Mouse (Mus musculus) CH12.LX (cell line): ENCODE data around the gene Dnajc15. TPM values are rescaled to one million over a fixed set of nuclear protein-coding genes. Genes with fewer than 3 reads are reported as not detected.

Experiments used
- DNase-seq: peaks from one replicate; pipeline ENCODE4 v3.0.0-alpha.2; 2013; ENCODE audit errors: extremely low read depth
- H3K27ac ChIP-seq: 2 replicates; pipeline ENCODE4 v1.5.1; 2012; ENCODE audit warnings: low read depth, mild to moderate bottlenecking, control low read depth, moderate library complexity; ENCODE audit not compliant: insufficient read depth
- H3K27me3 ChIP-seq: replicated peaks from 2 replicates; pipeline ENCODE3; 2012; ENCODE audit warnings: inconsistent platforms
- H3K36me3 ChIP-seq, 2 experiments: replicated peaks in 1 of 2; 2 replicates each; pipeline versions ENCODE3 to v1.6.1; 2012; ENCODE audit warnings: inconsistent platforms in 1 of 2, low read length in 1 of 2, mild to moderate bottlenecking in 1 of 2, mixed read lengths in 1 of 2, moderate library complexity in 1 of 2; ENCODE audit not compliant: control insufficient read depth in 1 of 2, insufficient read depth in 1 of 2
- H3K4me1 ChIP-seq, 2 experiments: 2 replicates each; pipeline ENCODE4 v1.6.1; 2012; ENCODE audit warnings: inconsistent platforms in 1 of 2, moderate library complexity in 1 of 2; ENCODE audit not compliant: insufficient read depth in 2 of 2, control insufficient read depth in 1 of 2
- H3K4me2 ChIP-seq: 2 replicates; pipeline ENCODE4 v1.6.1; 2012; ENCODE audit warnings: low read depth, mild to moderate bottlenecking, control low read depth; ENCODE audit not compliant: poor library complexity, insufficient read depth, severe bottlenecking
- H3K4me3 ChIP-seq, 3 experiments: fragments of 150-350 bp in 1 of 3; sonication (generic) in 1 of 3; replicated peaks in 1 of 3; 2 replicates each; pipeline versions ENCODE3 to v1.5.1; 2011 to 2012; ENCODE audit warnings: low read depth in 2 of 3, low read length in 2 of 3, mild to moderate bottlenecking in 2 of 3, moderate library complexity in 2 of 3, control low read depth in 1 of 3, improper control_type of control experiment in 1 of 3, inconsistent platforms in 1 of 3, mixed read lengths in 1 of 3; ENCODE audit not compliant: poor library complexity in 1 of 3
- H3K79me2 ChIP-seq: replicated peaks from 2 replicates; pipeline ENCODE4 v1.6.1; 2012; ENCODE audit warnings: mild to moderate bottlenecking, moderate library complexity; ENCODE audit not compliant: control insufficient read depth, poor library complexity, insufficient read depth, severe bottlenecking; ENCODE audit errors: extremely low read depth
- H3K9ac ChIP-seq: 2 replicates; pipeline ENCODE4 v1.6.1; 2012; ENCODE audit warnings: low read depth, mild to moderate bottlenecking, control low read depth, moderate library complexity; ENCODE audit not compliant: insufficient read depth
- H3K9me3 ChIP-seq: replicated peaks from 2 replicates; pipeline ENCODE3; 2012; ENCODE audit warnings: low read length, inconsistent platforms, mixed read lengths
- BHLHE40 ChIP-seq: IDR thresholded peaks from 2 replicates; pipeline ENCODE4 v1.6.1; 2011; ENCODE audit warnings: mild to moderate bottlenecking, low read depth, low read length, improper control_type of control experiment
- CHD2 ChIP-seq: IDR thresholded peaks from 2 replicates; pipeline ENCODE4 v1.6.1; 2011; ENCODE audit warnings: low read length, improper control_type of control experiment
- E2F4 ChIP-seq: IDR thresholded peaks from 2 replicates; pipeline ENCODE4 v1.6.1; 2011; ENCODE audit warnings: low read depth, low read length, improper control_type of control experiment; ENCODE audit not compliant: insufficient replicate concordance
- ELF1 ChIP-seq: IDR thresholded peaks from 2 replicates; pipeline ENCODE4 v1.6.1; 2014; ENCODE audit warnings: low read depth, mild to moderate bottlenecking, inconsistent platforms, low read length, improper control_type of control experiment
- EP300 ChIP-seq: IDR thresholded peaks from 2 replicates; pipeline ENCODE4 v1.6.1; 2011; ENCODE audit warnings: low read length, improper control_type of control experiment
- ETS1 ChIP-seq: conservative IDR thresholded peaks from 2 replicates; pipeline ENCODE4 v1.6.1; 2012; ENCODE audit warnings: low read depth, mild to moderate bottlenecking, inconsistent platforms, low read length, improper control_type of control experiment, moderate library complexity
- GABPA ChIP-seq: IDR thresholded peaks from 2 replicates; pipeline ENCODE4 v1.6.1; 2012; ENCODE audit warnings: low read depth, low read length, improper control_type of control experiment, inconsistent platforms; ENCODE audit not compliant: insufficient replicate concordance
- HCFC1 ChIP-seq: IDR thresholded peaks from 2 replicates; pipeline ENCODE4 v1.6.1; 2012; ENCODE audit warnings: low read depth, mild to moderate bottlenecking, inconsistent platforms, low read length, improper control_type of control experiment
- IRF4 ChIP-seq: IDR thresholded peaks from 2 replicates; pipeline ENCODE4 v1.6.1; 2014; ENCODE audit warnings: low read depth, mild to moderate bottlenecking, inconsistent platforms, low read length, improper control_type of control experiment
- JUND ChIP-seq: conservative IDR thresholded peaks from 2 replicates; pipeline ENCODE4 v1.6.1; 2011; ENCODE audit warnings: low read depth, low read length, improper control_type of control experiment
- MAFK ChIP-seq: IDR thresholded peaks from 2 replicates; pipeline ENCODE4 v1.6.1; 2011; ENCODE audit warnings: low read length, improper control_type of control experiment; ENCODE audit not compliant: insufficient replicate concordance
- MAX ChIP-seq: IDR thresholded peaks from 2 replicates; pipeline ENCODE4 v1.6.1; 2011; ENCODE audit warnings: low read length, improper control_type of control experiment
- MEF2A ChIP-seq: IDR thresholded peaks from 2 replicates; pipeline ENCODE4 v1.6.1; 2014; ENCODE audit warnings: low read depth, mild to moderate bottlenecking, inconsistent platforms, low read length, improper control_type of control experiment, borderline replicate concordance
- MXI1 ChIP-seq: IDR thresholded peaks from 2 replicates; pipeline ENCODE4 v1.6.1; 2011; ENCODE audit warnings: mild to moderate bottlenecking, low read depth, low read length, improper control_type of control experiment
- NELFE ChIP-seq: IDR thresholded peaks from 2 replicates; pipeline ENCODE4 v1.6.1; 2011; ENCODE audit warnings: low read depth, low read length, improper control_type of control experiment
- NRF1 ChIP-seq: IDR thresholded peaks from 2 replicates; pipeline ENCODE4 v1.6.1; 2014; ENCODE audit warnings: low read depth, mild to moderate bottlenecking, inconsistent platforms, low read length, improper control_type of control experiment, moderate library complexity
- PAX5 ChIP-seq: IDR thresholded peaks from 2 replicates; pipeline ENCODE4 v1.6.1; 2012; ENCODE audit warnings: low read length, inconsistent platforms, mixed read lengths
- POLR2A ChIP-seq: IDR thresholded peaks from 2 replicates; pipeline ENCODE4 v1.6.1; 2011; ENCODE audit warnings: low read depth, mild to moderate bottlenecking, improper control_type of control experiment, low read length
- SIN3A ChIP-seq: IDR thresholded peaks from 2 replicates; pipeline ENCODE4 v1.6.1; 2012; ENCODE audit warnings: low read length, improper control_type of control experiment, inconsistent platforms
- SMC3 ChIP-seq: IDR thresholded peaks from 2 replicates; pipeline ENCODE4 v1.6.1; 2011; ENCODE audit warnings: low read depth, low read length, improper control_type of control experiment
- TBP ChIP-seq: conservative IDR thresholded peaks from 2 replicates; pipeline ENCODE4 v1.6.1; 2011; ENCODE audit warnings: low read depth, low read length, improper control_type of control experiment
- TCF12 ChIP-seq: IDR thresholded peaks from 2 replicates; pipeline ENCODE4 v1.6.1; 2014; ENCODE audit warnings: low read depth, mild to moderate bottlenecking, inconsistent platforms, low read length, improper control_type of control experiment
- UBTF ChIP-seq: IDR thresholded peaks from 2 replicates; pipeline ENCODE4 v1.6.1; 2012; ENCODE audit warnings: low read depth, mild to moderate bottlenecking, inconsistent platforms, low read length, improper control_type of control experiment, moderate library complexity
- USF1 ChIP-seq: IDR thresholded peaks from 2 replicates; pipeline ENCODE4 v1.6.1; 2014; ENCODE audit warnings: low read depth, mild to moderate bottlenecking, inconsistent platforms, low read length, improper control_type of control experiment
- ZC3H11A ChIP-seq: IDR thresholded peaks from 2 replicates; pipeline ENCODE4 v1.6.1; 2012; ENCODE audit warnings: low read depth, mild to moderate bottlenecking, inconsistent platforms, low read length, improper control_type of control experiment
- ZNF384 ChIP-seq: IDR thresholded peaks from 2 replicates; pipeline ENCODE4 v1.6.1; 2012; ENCODE audit warnings: low read depth, low read length, improper control_type of control experiment, inconsistent platforms
- dilution Hi-C: fragments of 300-500 bp; cut with MboI; formaldehyde crosslinking; loops from 2 replicates; pipeline ENCODE4 v1.14.3; 2020; ENCODE audit warnings: low sequenced_read_pairs; ENCODE audit not compliant: extremely low pct_unique_long_range_greater_than_20kb, extremely low pct_ligation_motif_present
- in situ Hi-C: fragments of 300-500 bp; cut with MboI; formaldehyde crosslinking; loops from 3 replicates; pipeline ENCODE4 v1.14.3; 2019; ENCODE audit warnings: low sequenced_read_pairs, low pct_ligation_motif_present, low pct_unique_long_range_greater_than_20kb, mixed read lengths
- polyA plus RNA-seq: library from polyadenylated mRNA; unstranded; fragments of >175 nt; gene quantifications from 2 replicates; pipeline ENCODE4 v1.2.1, GENCODE M21; 2012; ENCODE audit warnings: low read depth; ENCODE audit not compliant: insufficient read length
- total RNA-seq, 2 experiments: library from RNA; depleted of rRNA; stranded (reverse); fragments of 300-350 nt in 1 of 2; fragments of >200 nt in 1 of 2; gene quantifications; 2 replicates each; pipeline ENCODE4 v1.2.3; 2012 to 2014

The Dnajc15 gene
- total RNA-seq (2012; rRNA removed) (39.5 and 47.0 TPM in 2 replicates), total RNA-seq (2014; rRNA removed) (41.7 and 48.6 TPM in 2 replicates), polyA plus RNA-seq (56.8 and 59.0 TPM in 2 replicates)

DNA sequence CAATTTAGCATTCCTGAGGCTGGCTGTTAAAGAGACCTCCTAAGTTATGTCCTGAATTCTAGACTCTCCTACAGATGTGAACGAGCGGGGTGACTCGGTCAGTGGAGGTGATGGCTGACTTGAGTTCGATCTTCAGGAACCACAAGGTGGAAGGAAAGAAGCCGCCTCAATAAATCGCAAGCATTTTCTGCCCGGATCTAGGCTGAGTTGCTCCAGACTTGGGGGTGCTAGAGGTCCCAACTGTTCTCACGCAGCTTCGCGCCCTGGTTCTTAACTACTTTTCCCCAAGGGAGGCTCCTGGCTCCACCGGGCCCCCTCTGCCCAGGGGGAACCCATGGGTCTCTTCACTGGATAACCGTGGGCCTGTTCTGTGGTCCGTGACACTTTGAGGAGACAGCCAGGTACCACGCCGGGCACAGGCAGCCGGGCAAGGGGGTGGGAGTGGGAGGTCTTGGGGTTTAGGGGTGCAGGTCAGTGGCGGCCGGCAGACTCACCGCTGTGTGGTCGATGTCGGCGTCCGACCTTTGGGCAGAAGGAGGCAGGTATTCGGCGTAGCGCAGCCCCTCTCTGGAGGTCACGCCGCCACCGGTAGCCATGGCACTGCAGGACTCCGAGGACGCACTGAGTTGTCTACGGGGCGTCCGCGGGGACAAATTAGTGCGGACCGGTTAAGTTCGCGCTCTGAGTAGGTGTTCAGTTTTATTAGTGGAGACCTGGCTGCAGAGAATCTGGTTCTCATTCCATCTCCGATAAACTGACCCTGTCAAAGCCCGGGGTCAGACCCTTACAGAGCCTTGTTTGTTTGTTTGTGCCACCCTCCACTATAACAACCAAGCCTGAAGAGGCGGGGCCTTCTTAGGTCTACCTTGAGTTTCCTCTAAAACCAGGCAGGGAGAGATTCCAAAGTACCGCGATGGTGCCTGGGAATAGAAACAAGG, at the start of gene Dnajc15:
TSS of gene Dnajc15 (minus strand) at position 822 of the 938 bp plus-strand sequence.
- H3K27ac ChIP-seq: no peak within 1 kb of the TSS
- no peaks in the 10 kb centered on the region for H3K79me2 ChIP-seq
- peaks cover 6 to 48% of the 10 kb centered on the region in 2 experiments for H3K4me1 ChIP-seq
- H3K36me3 ChIP-seq: peaks cover 3 to 4% of the 10 kb centered on the region in 2 experiments
- dilution Hi-C loops (no loop called here), in situ Hi-C loops (no loop called here)
- peak; percentile 83 for DNase-seq
- TF ChIP-seq PAX5 (no peak), MXI1 (peak; percentile 92), CHD2 (0 out of 2 replicates have a peak, but pooled peaks have one; percentile 26), NELFE (0 out of 2 replicates have a peak, but pooled peaks have one; percentile 31), USF1 (no peak), IRF4 (peak; percentile 28; the same call in 1 of the 2 replicates), POLR2A (peak; percentile 54; the same call in 1 of the 2 replicates), MAX (peak; percentile 19; the same call in 1 of the 2 replicates), ELF1 (peak; percentile 54; the same call in 1 of the 2 replicates), MEF2A (peak; percentile 21; the same call in 1 of the 2 replicates), HCFC1 (peak; percentile 78), SIN3A (peak; percentile 80; the same call in 1 of the 2 replicates), TCF12 (no peak), BHLHE40 (no peak), E2F4 (no peak)
- H3K4me2 ChIP-seq: peak within 1 kb of the TSS; percentile 91
- peak within 1 kb of the TSS; percentile 67 to 87 (median 86) for H3K4me3 ChIP-seq
- H3K27me3 ChIP-seq: no peaks in the 10 kb centered on the region
- no peaks in the 10 kb centered on the region for H3K9me3 ChIP-seq
- H3K9ac ChIP-seq: peak within 1 kb of the TSS; percentile 75

DNA sequence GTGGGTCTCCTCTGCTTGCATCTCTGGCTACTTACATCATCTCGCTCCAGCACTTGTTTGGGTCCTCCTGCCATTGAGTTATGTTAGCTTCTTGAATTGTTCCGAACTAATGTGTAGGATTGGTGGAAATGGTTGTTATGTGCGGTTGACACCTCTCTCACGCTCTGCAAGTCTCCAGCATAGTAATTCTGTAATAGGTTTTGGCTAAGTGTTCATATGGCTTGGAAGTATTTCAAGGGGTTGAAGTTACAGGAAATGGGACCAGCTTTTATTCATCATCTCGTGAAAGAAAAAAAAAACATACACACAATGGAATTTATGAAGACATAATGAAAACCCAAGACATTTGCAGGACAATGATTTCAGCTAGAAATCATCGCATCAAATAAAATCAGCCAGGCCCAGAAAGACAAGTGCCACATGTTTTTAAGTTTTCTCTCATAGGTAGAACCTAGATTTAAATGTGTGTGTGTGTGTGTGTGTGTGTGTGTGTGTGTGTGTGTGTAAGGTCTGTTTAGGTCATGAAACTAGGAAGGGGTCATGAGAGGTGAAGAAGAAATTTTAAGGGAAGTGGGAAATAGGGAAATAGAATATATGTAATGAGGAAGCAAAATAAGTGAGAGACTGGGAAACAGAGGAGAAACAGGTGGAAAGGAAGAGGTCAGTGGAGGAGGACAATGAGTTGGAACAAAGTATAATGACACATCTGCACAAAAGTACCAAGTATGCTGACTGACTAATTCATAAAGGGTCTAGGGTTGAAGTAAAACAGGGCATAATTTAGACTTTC, 48.3 kb upstream of the Dnajc15 start:
- no peaks in the 10 kb centered on the region for H3K4me1 ChIP-seq
- H3K4me2 ChIP-seq: no peak overlapping the region
- TF ChIP-seq ZC3H11A (no peak), SIN3A (no peak), EP300 (no peak), JUND (no peak), NRF1 (no peak), USF1 (no peak), GABPA (no peak), SMC3 (no peak), TBP (no peak), UBTF (no peak), MAFK (no peak), ZNF384 (no peak), ETS1 (no peak), PAX5 (no peak), NELFE (no peak)
- H3K4me3 ChIP-seq: no peak overlapping the region
- dilution Hi-C loops: no loop called here
- no peak for DNase-seq
- H3K27me3 ChIP-seq: no peaks in the 10 kb centered on the region
- H3K9ac ChIP-seq: no peak overlapping the region
- no peaks in the 10 kb centered on the region for H3K36me3 ChIP-seq
- no peak overlapping the region for H3K27ac ChIP-seq
- no peaks in the 10 kb centered on the region for H3K79me2 ChIP-seq
- in situ Hi-C loops: no loop called here
- no peaks in the 10 kb centered on the region for H3K9me3 ChIP-seq
